Mouse (Mus musculus): ENCODE results near the gene Tef. TPM values are rescaled to one million over a fixed set of nuclear protein-coding genes. Genes with fewer than 3 reads are reported as not detected.
A peak's percentile ranks its signal among the peaks of the same experiment; 100 is the strongest.

Tef gene
- polyA plus RNA-seq, 1 experiment from 2014 or later, result 17.9 TPM

DNA sequence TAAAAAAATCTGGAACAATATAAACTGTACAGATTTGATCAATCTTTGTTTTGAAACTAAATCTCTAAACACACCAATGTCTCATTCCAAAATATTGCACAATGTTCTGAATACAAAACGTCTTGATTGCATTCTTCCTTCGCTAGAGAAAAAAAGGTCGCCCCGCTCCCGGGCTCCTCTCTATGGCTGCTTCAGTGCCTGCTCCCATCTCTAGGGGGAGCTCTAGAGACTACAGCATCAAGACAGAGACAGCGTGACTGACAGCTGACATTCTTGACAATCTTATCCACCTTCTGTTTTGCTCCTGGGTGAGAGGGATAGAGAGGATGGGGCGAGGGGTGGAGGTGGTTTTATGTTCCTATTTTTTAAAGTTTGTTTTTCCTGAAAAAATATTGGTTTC is 46.1 kb downstream of the Tef start:
- no peak overlapping the region for H3K9ac ChIP-seq (ENCODE audit: low read depth, low read length)
- ATAC-seq (replicated peaks; ENCODE audit: low FRiP score, low read depth), result no peak
- H3K9me3 ChIP-seq (replicated peaks; ENCODE audit: low read length), result no peaks in the 10 kb centered on the region
- H3K36me3 ChIP-seq (ENCODE audit: insufficient read depth, low read length), result peaks cover 37% of the 10 kb centered on the region
- H3K4me2 ChIP-seq (ENCODE audit: low read length), result no peak overlapping the region
- WGBS, result 44% methylated on average over 7 of the region's 7 CpGs
- H3K4me3 ChIP-seq (replicated peaks; ENCODE audit: low read depth, low read length), result no peak overlapping the region
- no peak overlapping the region for H3K27ac ChIP-seq
- no peaks in the 10 kb centered on the region for H3K4me1 ChIP-seq (replicated peaks; ENCODE audit: insufficient read depth, low read length)
- TF ChIP-seq CTCF (IDR thresholded peaks at IDR 0.05; ENCODE audit: low read depth), result peak; percentile 72
- H3K27me3 ChIP-seq (ENCODE audit: insufficient read depth, low read length), result no peaks in the 10 kb centered on the region
- DNase-seq (ENCODE audit: low spot score), result peak; percentile 55

DNA sequence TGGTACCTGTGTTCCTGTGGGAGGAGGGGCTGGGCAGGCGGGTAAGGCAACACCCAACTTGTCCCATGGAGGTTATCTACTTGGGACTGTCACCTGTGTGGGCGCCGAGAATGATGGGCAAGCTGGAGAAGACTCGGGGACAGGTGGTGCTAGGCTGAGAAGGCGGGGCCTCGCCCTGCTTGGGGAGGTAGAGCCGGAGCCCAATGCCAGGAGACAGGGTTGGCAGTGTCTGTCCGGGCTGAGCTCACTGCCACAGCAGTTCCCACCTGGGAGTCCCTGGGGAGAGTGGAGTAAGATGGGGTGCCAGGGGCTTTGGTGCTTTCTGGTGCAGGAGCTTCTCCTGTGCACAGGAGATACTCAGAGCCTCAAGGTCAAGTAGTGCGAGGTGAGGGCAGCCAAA is 46.9 kb downstream of the Tef start:
- H3K4me1 ChIP-seq (replicated peaks; ENCODE audit: insufficient read depth, low read length), result no peaks in the 10 kb centered on the region
- WGBS, result 88% methylated on average over 9 of the region's 9 CpGs
- no peak overlapping the region for H3K27ac ChIP-seq
- H3K9ac ChIP-seq (ENCODE audit: low read depth, low read length), result no peak overlapping the region
- no peak overlapping the region for H3K4me3 ChIP-seq (replicated peaks; ENCODE audit: low read depth, low read length)
- H3K36me3 ChIP-seq (ENCODE audit: insufficient read depth, low read length), result peaks cover 37% of the 10 kb centered on the region
- DNase-seq (ENCODE audit: low spot score) (no peak), ATAC-seq (replicated peaks; ENCODE audit: low FRiP score, low read depth) (no peak)
- H3K27me3 ChIP-seq (ENCODE audit: insufficient read depth, low read length), result no peaks in the 10 kb centered on the region
- H3K9me3 ChIP-seq (replicated peaks; ENCODE audit: low read length), result no peaks in the 10 kb centered on the region
- no peak for TF ChIP-seq CTCF (IDR thresholded peaks at IDR 0.05; ENCODE audit: low read depth)
- no peak overlapping the region for H3K4me2 ChIP-seq (ENCODE audit: low read length)

DNA sequence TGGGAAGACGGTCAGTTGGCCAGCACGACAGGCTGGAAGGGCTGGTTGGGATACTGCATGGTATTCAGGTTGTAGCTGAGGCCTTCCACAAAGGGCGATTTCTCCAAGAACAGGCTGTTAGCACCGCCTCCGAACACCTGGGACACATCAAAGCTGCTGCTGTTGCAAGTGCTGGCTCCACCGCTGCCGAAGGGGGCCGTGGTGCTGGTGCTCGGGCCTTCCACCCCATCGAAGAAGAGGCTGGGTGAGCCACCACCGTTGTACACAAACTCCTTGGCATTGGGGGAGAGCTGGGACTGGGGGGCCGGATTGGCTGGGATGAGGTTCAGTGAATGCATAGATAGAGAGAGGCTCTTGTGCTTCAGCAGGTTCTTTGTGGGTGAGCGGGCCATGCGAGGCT is 48.5 kb downstream of the Tef start:
- no peak overlapping the region for H3K4me2 ChIP-seq (ENCODE audit: low read length)
- ATAC-seq (replicated peaks; ENCODE audit: low FRiP score, low read depth), result no peak
- H3K9me3 ChIP-seq (replicated peaks; ENCODE audit: low read length), result no peaks in the 10 kb centered on the region
- peaks cover 37% of the 10 kb centered on the region for H3K36me3 ChIP-seq (ENCODE audit: insufficient read depth, low read length)
- no peak overlapping the region for H3K27ac ChIP-seq
- 0 out of 2 replicates have a peak, but pooled peaks cover 6% of the 10 kb centered on the region for H3K4me1 ChIP-seq (replicated peaks; ENCODE audit: insufficient read depth, low read length)
- 71% methylated on average over 14 of the region's 14 CpGs for whole genome bisulfite sequencing
- H3K27me3 ChIP-seq (ENCODE audit: insufficient read depth, low read length), result no peaks in the 10 kb centered on the region
- no peak overlapping the region for H3K9ac ChIP-seq (ENCODE audit: low read depth, low read length)
- DNase-seq (ENCODE audit: low spot score), result no peak
- TF ChIP-seq CTCF (IDR thresholded peaks at IDR 0.05; ENCODE audit: low read depth), result no peak
- no peak overlapping the region for H3K4me3 ChIP-seq (replicated peaks; ENCODE audit: low read depth, low read length)

DNA sequence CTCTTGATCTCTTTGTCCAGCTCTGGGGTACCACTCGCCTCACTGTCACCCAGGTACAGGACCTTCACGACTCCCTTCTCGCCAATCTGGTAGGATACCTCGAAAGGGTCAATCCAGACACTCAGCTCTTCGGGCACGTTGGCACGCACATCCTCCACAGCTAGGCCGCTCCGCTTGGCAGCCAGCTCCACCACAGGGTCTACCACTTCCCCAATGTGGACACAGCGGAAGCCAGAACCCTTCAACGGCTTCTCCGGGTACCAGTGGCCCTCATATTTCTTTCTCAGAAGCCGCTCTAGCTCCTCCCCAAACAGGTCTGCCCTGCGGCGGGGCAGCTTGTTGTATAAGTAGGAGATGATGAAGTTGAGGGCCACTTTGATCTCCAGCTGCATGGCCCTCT is 49.2 kb downstream of the Tef start:
- Histone ChIP-seq H3K4me2 (ENCODE audit: low read length) (no peak overlapping the region), H3K27ac (no peak overlapping the region), H3K27me3 (ENCODE audit: insufficient read depth, low read length) (no peaks in the 10 kb centered on the region), H3K36me3 (ENCODE audit: insufficient read depth, low read length) (peaks cover 37% of the 10 kb centered on the region), H3K9ac (ENCODE audit: low read depth, low read length) (no peak overlapping the region), H3K9me3 (replicated peaks; ENCODE audit: low read length) (no peaks in the 10 kb centered on the region), H3K4me1 (replicated peaks; ENCODE audit: insufficient read depth, low read length) (0 out of 2 replicates have a peak, but pooled peaks cover 7% of the 10 kb centered on the region), H3K4me3 (replicated peaks; ENCODE audit: low read depth, low read length) (no peak overlapping the region)
- no peak for ATAC-seq (replicated peaks; ENCODE audit: low FRiP score, low read depth)
- no peak for TF ChIP-seq CTCF (IDR thresholded peaks at IDR 0.05; ENCODE audit: low read depth)
- DNase-seq (ENCODE audit: low spot score), result no peak
- WGBS, result 93% methylated on average over 15 of the region's 15 CpGs

DNA sequence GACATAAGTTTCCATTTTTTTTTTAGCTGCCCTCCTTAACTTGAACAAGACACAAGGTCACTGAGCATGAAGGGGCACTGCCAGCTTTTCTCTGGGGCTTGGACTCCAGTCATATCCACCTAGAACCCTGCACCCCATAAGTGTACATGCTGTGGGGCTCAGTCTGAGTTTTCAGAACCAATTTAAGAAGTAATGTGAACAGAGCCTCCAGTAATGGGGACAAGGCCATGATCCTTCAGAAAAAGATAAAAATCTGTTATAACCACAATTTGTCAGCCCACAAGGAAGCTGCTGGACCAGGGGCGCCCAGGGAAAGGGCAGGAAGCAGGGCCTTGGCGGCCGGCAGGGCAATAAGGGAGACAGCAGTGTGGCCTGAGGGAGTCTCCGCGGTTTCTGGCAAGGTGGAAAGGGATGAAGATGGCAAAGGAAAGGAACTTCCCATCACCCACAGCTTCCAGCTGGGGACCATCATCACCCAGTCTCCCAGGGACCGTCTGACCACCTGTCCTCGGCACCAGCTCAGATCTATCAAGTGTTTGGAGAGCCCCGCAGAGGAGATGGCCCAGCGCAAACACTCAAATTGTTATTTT is 50.3 kb downstream of the Tef start:
- H3K36me3 ChIP-seq (ENCODE audit: insufficient read depth, low read length), result peaks cover 33% of the 10 kb centered on the region
- no peak overlapping the region for H3K4me3 ChIP-seq (replicated peaks; ENCODE audit: low read depth, low read length)
- ATAC-seq (replicated peaks; ENCODE audit: low FRiP score, low read depth), result no peak

DNA sequence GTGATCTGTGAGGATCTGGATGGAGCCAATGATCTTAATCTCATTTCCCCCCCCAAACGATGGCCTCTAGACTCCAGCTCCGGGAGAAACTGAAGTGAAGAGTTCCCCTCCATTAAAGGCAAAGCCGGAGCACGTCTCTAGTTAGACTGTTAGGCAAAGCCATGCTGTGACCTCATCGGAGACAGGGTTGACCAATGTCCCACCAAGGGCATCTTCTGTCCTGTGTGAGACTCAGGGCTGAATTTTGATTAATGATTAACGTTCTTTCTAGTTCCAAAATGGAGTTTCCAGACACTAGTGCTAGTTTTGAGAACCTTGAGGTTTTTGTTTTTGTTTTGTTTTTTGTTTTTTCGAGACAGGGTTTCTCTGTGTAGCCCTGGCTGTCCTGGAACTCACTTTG is 50.9 kb downstream of the Tef start:
- Histone ChIP-seq H3K9me3 (replicated peaks; ENCODE audit: low read length) (no peaks in the 10 kb centered on the region), H3K36me3 (ENCODE audit: insufficient read depth, low read length) (peaks cover 33% of the 10 kb centered on the region), H3K27me3 (ENCODE audit: insufficient read depth, low read length) (no peaks in the 10 kb centered on the region), H3K4me1 (replicated peaks; ENCODE audit: insufficient read depth, low read length) (0 out of 2 replicates have a peak, but pooled peaks cover 7% of the 10 kb centered on the region), H3K27ac (0 out of 2 replicates have a peak overlapping the region, but pooled peaks have one; percentile 31), H3K4me2 (ENCODE audit: low read length) (no peak overlapping the region), H3K9ac (ENCODE audit: low read depth, low read length) (no peak overlapping the region), H3K4me3 (replicated peaks; ENCODE audit: low read depth, low read length) (no peak overlapping the region)
- DNase-seq (ENCODE audit: low spot score), result no peak
- TF ChIP-seq CTCF (IDR thresholded peaks at IDR 0.05; ENCODE audit: low read depth), result no peak
- ATAC-seq (replicated peaks; ENCODE audit: low FRiP score, low read depth), result no peak
- 77% methylated on average over 7 of the region's 7 CpGs for WGBS

More for the DNA sequence above, 50.3 kb downstream of the Tef start:
- no peak for TF ChIP-seq CTCF (IDR thresholded peaks at IDR 0.05; ENCODE audit: low read depth)
- WGBS, result 80% methylated on average over 9 of the region's 9 CpGs
- no peak overlapping the region for H3K4me2 ChIP-seq (ENCODE audit: low read length)
- H3K9ac ChIP-seq (ENCODE audit: low read depth, low read length), result no peak overlapping the region
- no peaks in the 10 kb centered on the region for H3K9me3 ChIP-seq (replicated peaks; ENCODE audit: low read length)
- 0 out of 2 replicates have a peak, but pooled peaks cover 7% of the 10 kb centered on the region for H3K4me1 ChIP-seq (replicated peaks; ENCODE audit: insufficient read depth, low read length)
- DNase-seq (ENCODE audit: low spot score), result no peak
- no peaks in the 10 kb centered on the region for H3K27me3 ChIP-seq (ENCODE audit: insufficient read depth, low read length)
- H3K27ac ChIP-seq, result peak overlapping the region; percentile 31; the same call in 1 of the 2 replicates

All from kidney, postnatal 0 days (tissue).